Mouse (Mus musculus): ENCODE measurements at regions not wholly inside any gene's neighbourhood (a gene's known extent, or its start where the extent isn't known, plus 50 kb on each side); places are given as distances from the start of the nearest gene placed in this dataset.

- TF ChIP-seq CTCF (IDR thresholded peaks at IDR 0.05; ENCODE audit: low read depth) = no peak
- no peak for TF ChIP-seq EP300 (optimal IDR thresholded peaks at IDR 0.05)
- Histone ChIP-seq H3K9me3 (ENCODE audit: control insufficient read depth, low read length) (no peaks in the 10 kb centered on the region), H3K9ac (ENCODE audit: low read length) (no peak overlapping the region), H3K27ac (replicated peaks) (no peak overlapping the region), H3K27me3 (ENCODE audit: control insufficient read depth, insufficient read depth, low read length) (no peaks in the 10 kb centered on the region), H3K4me2 (replicated peaks; ENCODE audit: low read depth) (no peak overlapping the region), H3K36me3 (ENCODE audit: control insufficient read depth, insufficient read depth, low read length) (no peaks in the 10 kb centered on the region), H3K4me3 (ENCODE audit: low read depth, low read length) (no peak overlapping the region), H3K4me1 (replicated peaks; ENCODE audit: control insufficient read depth, insufficient read depth) (no peaks in the 10 kb centered on the region)
- ATAC-seq (ENCODE audit: low FRiP score, low TSS enrichment) = no peak
- no peak for DNase-seq (ENCODE audit: low spot score)
Observed at GRCm38 (mm10) chr9:32923925-32924324, 287.9 kb downstream of the Ets1 start.

DNA sequence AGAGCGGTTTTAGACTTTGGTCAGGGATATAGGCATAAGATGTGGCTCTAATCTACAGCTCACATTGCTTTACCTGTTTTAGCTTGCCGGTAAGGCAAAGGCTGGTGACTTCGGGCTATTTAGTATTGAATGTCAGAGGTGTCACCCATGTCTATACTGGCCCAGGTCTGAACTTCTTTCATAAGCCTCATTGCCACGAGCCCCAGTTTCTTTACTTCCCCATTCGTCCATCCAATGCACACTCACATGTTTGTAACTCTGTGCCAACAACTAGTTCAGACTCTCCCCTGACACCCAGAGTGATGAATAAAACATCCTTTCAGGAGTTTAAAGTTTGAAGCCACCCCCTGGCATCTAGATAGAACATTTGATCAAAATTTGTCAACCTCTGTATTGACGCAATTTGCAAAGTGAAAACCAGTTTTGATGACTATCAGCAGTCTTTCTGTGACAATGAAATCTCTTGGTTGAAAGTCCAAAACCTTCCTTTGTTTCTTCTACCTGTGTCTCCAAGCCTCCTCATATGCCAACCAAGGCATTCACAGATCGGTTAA lies 288.4 kb downstream of the Ets1 start:
- no peaks in the 10 kb centered on the region for H3K9me3 ChIP-seq (ENCODE audit: control insufficient read depth, low read length)
- ATAC-seq (ENCODE audit: low FRiP score, low TSS enrichment) (no peak), DNase-seq (ENCODE audit: low spot score) (no peak)
- no peaks in the 10 kb centered on the region for H3K27me3 ChIP-seq (ENCODE audit: control insufficient read depth, insufficient read depth, low read length)
- H3K9ac ChIP-seq (ENCODE audit: low read length) = no peak overlapping the region
- H3K27ac ChIP-seq (replicated peaks) = no peak overlapping the region
- WGBS = 84% methylated on average over 7 of the region's 7 CpGs
- no peak overlapping the region for H3K4me2 ChIP-seq (replicated peaks; ENCODE audit: low read depth)
- H3K4me1 ChIP-seq (replicated peaks; ENCODE audit: control insufficient read depth, insufficient read depth) = no peaks in the 10 kb centered on the region
- TF ChIP-seq CTCF (IDR thresholded peaks at IDR 0.05; ENCODE audit: low read depth) = no peak
- TF ChIP-seq EP300 (optimal IDR thresholded peaks at IDR 0.05) = no peak
- H3K4me3 ChIP-seq (ENCODE audit: low read depth, low read length) = no peak overlapping the region
- H3K36me3 ChIP-seq (ENCODE audit: control insufficient read depth, insufficient read depth, low read length) = no peaks in the 10 kb centered on the region

GRCm38 (mm10) chr9:32925036-32925435 lies 289.0 kb downstream of the Ets1 start:
- no peaks in the 10 kb centered on the region for H3K9me3 ChIP-seq (ENCODE audit: control insufficient read depth, low read length)
- no peaks in the 10 kb centered on the region for H3K36me3 ChIP-seq (ENCODE audit: control insufficient read depth, insufficient read depth, low read length)
- DNase-seq (ENCODE audit: low spot score) (no peak), ATAC-seq (ENCODE audit: low FRiP score, low TSS enrichment) (no peak)
- no peaks in the 10 kb centered on the region for H3K4me1 ChIP-seq (replicated peaks; ENCODE audit: control insufficient read depth, insufficient read depth)
- H3K4me2 ChIP-seq (replicated peaks; ENCODE audit: low read depth) = no peak overlapping the region
- 86% methylated on average over 6 of the region's 6 CpGs for WGBS
- H3K27ac ChIP-seq (replicated peaks) = no peak overlapping the region
- no peaks in the 10 kb centered on the region for H3K27me3 ChIP-seq (ENCODE audit: control insufficient read depth, insufficient read depth, low read length)
- no peak overlapping the region for H3K4me3 ChIP-seq (ENCODE audit: low read depth, low read length)
- H3K9ac ChIP-seq (ENCODE audit: low read length) = no peak overlapping the region
- TF ChIP-seq CTCF (IDR thresholded peaks at IDR 0.05; ENCODE audit: low read depth) (no peak), EP300 (optimal IDR thresholded peaks at IDR 0.05) (no peak)

DNA sequence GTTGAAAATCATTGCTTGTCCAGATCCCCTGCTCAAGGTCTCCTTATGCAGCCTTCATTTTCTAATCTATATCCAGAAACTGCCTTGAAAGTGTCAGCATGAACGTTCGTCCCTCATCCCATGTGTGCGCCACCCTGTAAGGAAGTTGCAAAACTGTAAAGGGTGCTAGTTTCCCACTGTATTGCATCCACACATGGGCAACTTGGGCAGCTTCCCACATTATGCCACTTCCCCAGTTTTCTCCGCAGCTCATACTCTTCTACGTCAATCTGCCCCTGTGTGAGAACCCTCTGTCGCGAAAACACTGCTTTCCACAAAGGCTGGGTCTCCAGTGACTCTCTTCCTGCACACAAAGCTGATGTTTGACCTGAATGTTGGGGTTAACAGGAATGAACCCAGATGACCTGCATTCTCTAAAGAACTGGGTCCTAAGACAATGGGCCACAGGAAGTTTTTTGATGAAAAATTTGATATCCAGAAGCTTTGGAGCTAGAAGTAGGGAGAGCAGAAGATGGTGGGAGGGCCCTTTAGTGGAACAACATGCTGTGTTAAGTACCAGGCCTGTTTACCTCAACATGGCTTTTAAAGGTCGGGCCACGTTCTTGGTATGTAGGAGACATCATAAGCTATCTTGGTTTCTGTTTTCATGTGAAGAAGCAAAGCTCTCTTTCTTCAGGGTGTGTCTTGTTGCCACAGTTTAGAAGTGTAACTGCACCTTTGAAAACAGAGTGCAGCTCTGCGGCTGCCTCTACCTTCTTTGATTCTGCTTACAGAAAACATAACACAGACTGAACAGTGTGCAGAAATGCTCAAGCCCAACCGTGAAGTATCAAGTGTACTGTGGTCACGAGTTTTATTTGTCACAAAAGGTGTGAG lies 289.9 kb downstream of the Ets1 start:
- no peak overlapping the region for H3K4me2 ChIP-seq (replicated peaks; ENCODE audit: low read depth)
- H3K9ac ChIP-seq (ENCODE audit: low read length) = no peak overlapping the region
- whole genome bisulfite sequencing = 73% methylated on average over 12 of the region's 12 CpGs
- ATAC-seq (ENCODE audit: low FRiP score, low TSS enrichment) = no peak
- no peaks in the 10 kb centered on the region for H3K27me3 ChIP-seq (ENCODE audit: control insufficient read depth, insufficient read depth, low read length)
- H3K27ac ChIP-seq (replicated peaks) = no peak overlapping the region
- H3K4me3 ChIP-seq (ENCODE audit: low read depth, low read length) = no peak overlapping the region
- H3K9me3 ChIP-seq (ENCODE audit: control insufficient read depth, low read length) = no peaks in the 10 kb centered on the region
- H3K4me1 ChIP-seq (replicated peaks; ENCODE audit: control insufficient read depth, insufficient read depth) = no peaks in the 10 kb centered on the region
- DNase-seq (ENCODE audit: low spot score) = no peak
- no peak for TF ChIP-seq EP300 (optimal IDR thresholded peaks at IDR 0.05)
- TF ChIP-seq CTCF (IDR thresholded peaks at IDR 0.05; ENCODE audit: low read depth) = no peak
- H3K36me3 ChIP-seq (ENCODE audit: control insufficient read depth, insufficient read depth, low read length) = no peaks in the 10 kb centered on the region

GRCm38 (mm10) chr9:32927656-32928055 lies 291.6 kb downstream of the Ets1 start:
- 89% methylated on average over 1 of the region's 1 CpGs for WGBS
- ATAC-seq (ENCODE audit: low FRiP score, low TSS enrichment) (no peak), DNase-seq (ENCODE audit: low spot score) (no peak)
- Histone ChIP-seq H3K4me3 (ENCODE audit: low read depth, low read length) (no peak overlapping the region), H3K36me3 (ENCODE audit: control insufficient read depth, insufficient read depth, low read length) (no peaks in the 10 kb centered on the region), H3K27me3 (ENCODE audit: control insufficient read depth, insufficient read depth, low read length) (no peaks in the 10 kb centered on the region), H3K9me3 (ENCODE audit: control insufficient read depth, low read length) (no peaks in the 10 kb centered on the region), H3K4me2 (replicated peaks; ENCODE audit: low read depth) (no peak overlapping the region), H3K27ac (replicated peaks) (no peak overlapping the region), H3K4me1 (replicated peaks; ENCODE audit: control insufficient read depth, insufficient read depth) (no peaks in the 10 kb centered on the region), H3K9ac (ENCODE audit: low read length) (no peak overlapping the region)
- TF ChIP-seq CTCF (IDR thresholded peaks at IDR 0.05; ENCODE audit: low read depth) (no peak), EP300 (optimal IDR thresholded peaks at IDR 0.05) (no peak)

- no peak for ATAC-seq (ENCODE audit: low FRiP score, low TSS enrichment)
Observed at GRCm38 (mm10) chr9:32928289-32929000, 292.4 kb downstream of the Ets1 start.

More at GRCm38 (mm10) chr9:32928289-32929000, 292.4 kb downstream of the Ets1 start:
- Histone ChIP-seq H3K36me3 (ENCODE audit: control insufficient read depth, insufficient read depth, low read length) (no peaks in the 10 kb centered on the region), H3K4me2 (replicated peaks; ENCODE audit: low read depth) (no peak overlapping the region), H3K9me3 (ENCODE audit: control insufficient read depth, low read length) (no peaks in the 10 kb centered on the region), H3K4me1 (replicated peaks; ENCODE audit: control insufficient read depth, insufficient read depth) (no peaks in the 10 kb centered on the region), H3K27ac (replicated peaks) (no peak overlapping the region), H3K4me3 (ENCODE audit: low read depth, low read length) (no peak overlapping the region), H3K9ac (ENCODE audit: low read length) (no peak overlapping the region), H3K27me3 (ENCODE audit: control insufficient read depth, insufficient read depth, low read length) (no peaks in the 10 kb centered on the region)
- DNase-seq (ENCODE audit: low spot score) = no peak
- TF ChIP-seq EP300 (optimal IDR thresholded peaks at IDR 0.05) (no peak), CTCF (IDR thresholded peaks at IDR 0.05; ENCODE audit: low read depth) (no peak)
- 88% methylated on average over 8 of the region's 8 CpGs for WGBS

All from stomach, postnatal 0 days (tissue).